Mouse (Mus musculus) cerebellum, adult 2 months (tissue): Measurements from ENCODE around the gene Fermt1. TPM values are rescaled to one million over a fixed set of nuclear protein-coding genes. Genes with fewer than 3 reads are reported as not detected.

Experiments used
- DNase-seq, 2 experiments: peaks; one replicate each; pipeline ENCODE4 v3.0.0; 2021
- H3K27ac ChIP-seq: fragments of 200-500 bp; 2 replicates; pipeline ENCODE4 v1.5.1; 2012; ENCODE audit warnings: low read length, control low read depth, inconsistent platforms; ENCODE audit not compliant: insufficient read depth
- H3K27me3 ChIP-seq: fragments of 200-500 bp; 2 replicates; pipeline ENCODE4 v1.6.1; 2012; ENCODE audit warnings: inconsistent platforms, mild to moderate bottlenecking, low read length, moderate library complexity; ENCODE audit not compliant: control insufficient read depth, insufficient read depth
- H3K4me1 ChIP-seq: fragments of 200-500 bp; 2 replicates; pipeline ENCODE4 v1.6.1; 2011; ENCODE audit warnings: low read length; ENCODE audit not compliant: control insufficient read depth, insufficient read depth
- H3K4me3 ChIP-seq: fragments of 200-500 bp; replicated peaks from 2 replicates; pipeline ENCODE3; 2011; ENCODE audit warnings: mild to moderate bottlenecking, low read depth, low read length, control low read depth; ENCODE audit not compliant: insufficient read depth
- CTCF ChIP-seq: fragments of 200-500 bp; IDR thresholded peaks from 2 replicates; pipeline ENCODE4 v1.5.1; 2011; ENCODE audit warnings: low read depth, mild to moderate bottlenecking, control low read depth, low read length, moderate library complexity, borderline replicate concordance; ENCODE audit not compliant: insufficient read depth
- POLR2A ChIP-seq: fragments of 200-500 bp; IDR thresholded peaks from 2 replicates; pipeline ENCODE4 v1.6.1; 2011; ENCODE audit warnings: low read length, control low read depth, borderline replicate concordance; ENCODE audit not compliant: insufficient read depth
- WGBS: fragments of 180-500 bp; shearing (Covaris S2); methylation state at CpG from one replicate; pipeline ENCODE4 v1.1.7; 2018; 5-methylcytosine and 5-hydroxymethylcytosine counted together
- polyA plus RNA-seq: library from polyadenylated mRNA; depleted of rRNA; stranded (reverse); fragments of >200 nt; gene quantifications from 2 replicates; pipeline ENCODE4 v1.2.3, GENCODE M21; 2012

The Fermt1 gene
- polyA plus RNA-seq, 1 experiment: not detected

- Histone ChIP-seq H3K27me3 (no peaks in the 10 kb centered on the region; the same call in 1 of the 2 replicates), H3K27ac (no peak overlapping the region), H3K4me1 (no peaks in the 10 kb centered on the region), H3K4me3 (no peak overlapping the region)
- peak; percentile 25 to 43 for DNase-seq
- TF ChIP-seq POLR2A: no peak
- TF ChIP-seq CTCF: peak; percentile 29; the same call in 1 of the 2 replicates
- WGBS: 28% methylated on average over 8 of the region's 8 CpGs
Observed at GRCm38 (mm10) chr2:132906763-132907162, 38.9 kb downstream of the Fermt1 start.

DNA sequence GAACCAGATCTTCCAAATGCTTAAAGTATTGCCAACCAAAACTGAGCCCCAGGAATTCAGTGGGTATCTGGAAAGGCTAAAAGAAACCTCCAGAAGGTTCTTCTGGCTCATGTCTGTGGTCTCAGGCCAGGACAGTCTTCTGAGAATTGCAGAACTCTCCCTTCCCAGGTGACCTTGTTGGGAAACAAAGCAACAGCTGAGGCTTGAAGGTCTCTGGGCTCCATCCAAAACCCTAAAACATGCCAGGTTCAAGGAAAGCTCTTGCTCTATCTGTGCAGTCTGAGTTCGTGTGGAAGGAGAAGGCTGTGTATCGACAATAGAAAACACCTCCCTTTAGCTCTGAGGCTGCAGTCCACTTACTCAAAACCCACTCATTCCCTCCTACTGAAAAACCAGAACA, 40.7 kb downstream of the Fermt1 start:
- H3K27me3 ChIP-seq: no peaks in the 10 kb centered on the region; the same call in 1 of the 2 replicates
- no peak for DNase-seq
- TF ChIP-seq POLR2A (no peak), CTCF (no peak)
- H3K4me1 ChIP-seq: no peaks in the 10 kb centered on the region
- no peak overlapping the region for H3K4me3 ChIP-seq
- WGBS: 48% methylated on average over 2 of the region's 2 CpGs
- H3K27ac ChIP-seq: no peak overlapping the region

- 37% methylated on average over 3 of the region's 3 CpGs for WGBS
- TF ChIP-seq CTCF (peak; percentile 55; the same call in 1 of the 2 replicates), POLR2A (no peak)
Observed at GRCm38 (mm10) chr2:132903498-132903897, 42.2 kb downstream of the Fermt1 start.

DNA sequence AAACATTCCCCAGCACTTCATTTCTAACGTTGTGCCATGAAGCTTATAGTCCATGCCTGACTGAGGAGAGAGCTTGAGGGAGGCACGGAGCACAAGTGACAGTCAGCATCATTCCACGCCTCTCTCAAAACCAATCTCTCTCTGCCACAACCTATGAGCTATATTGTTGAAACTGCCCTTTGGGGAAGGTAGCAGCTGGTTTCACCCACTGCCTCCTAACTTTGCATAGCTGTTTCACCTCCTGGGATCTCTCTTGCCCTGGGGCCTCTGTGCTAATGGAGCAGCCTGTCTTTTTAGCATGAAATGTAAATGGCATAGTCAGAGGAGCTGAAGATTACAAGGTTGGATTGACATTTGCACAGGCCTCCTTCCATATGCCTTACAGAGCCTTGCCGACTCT, 43.6 kb downstream of the Fermt1 start:
- no peak for DNase-seq
- no peak for TF ChIP-seq CTCF
- no peak for TF ChIP-seq POLR2A
- H3K4me3 ChIP-seq: no peak overlapping the region
- no peaks in the 10 kb centered on the region for H3K27me3 ChIP-seq
- WGBS: 75% methylated on average over 4 of the region's 4 CpGs
- no peak overlapping the region for H3K27ac ChIP-seq
- H3K4me1 ChIP-seq: no peaks in the 10 kb centered on the region

More at GRCm38 (mm10) chr2:132903498-132903897, 42.2 kb downstream of the Fermt1 start:
- peak; percentile 42 to 55 for DNase-seq
- Histone ChIP-seq H3K27me3 (no peaks in the 10 kb centered on the region; the same call in 1 of the 2 replicates), H3K4me3 (no peak overlapping the region), H3K4me1 (no peaks in the 10 kb centered on the region), H3K27ac (no peak overlapping the region)

- Histone ChIP-seq H3K27ac (no peak overlapping the region), H3K27me3 (no peaks in the 10 kb centered on the region), H3K4me3 (no peak overlapping the region), H3K4me1 (no peaks in the 10 kb centered on the region)
- no peak for DNase-seq
- WGBS: 37% methylated on average over 4 of the region's 4 CpGs
- TF ChIP-seq POLR2A: no peak
- no peak for TF ChIP-seq CTCF
Observed at GRCm38 (mm10) chr2:132901636-132902035, 44.1 kb downstream of the Fermt1 start.

GRCm38 (mm10) chr2:132900596-132900995, 45.1 kb downstream of the Fermt1 start:
- Histone ChIP-seq H3K4me3 (no peak overlapping the region), H3K27ac (no peak overlapping the region), H3K4me1 (no peaks in the 10 kb centered on the region), H3K27me3 (no peaks in the 10 kb centered on the region)
- no peak for TF ChIP-seq CTCF
- TF ChIP-seq POLR2A: no peak
- no peak for DNase-seq
- WGBS: 72% methylated on average over 1 of the region's 1 CpGs

- TF ChIP-seq POLR2A: no peak
- TF ChIP-seq CTCF: no peak
- H3K4me3 ChIP-seq: no peak overlapping the region
- no peaks in the 10 kb centered on the region for H3K27me3 ChIP-seq
- no peaks in the 10 kb centered on the region for H3K4me1 ChIP-seq
- no peak overlapping the region for H3K27ac ChIP-seq
- DNase-seq: no peak
- WGBS: 56% methylated on average over 1 of the region's 1 CpGs
Observed at GRCm38 (mm10) chr2:132898211-132898610, 47.5 kb downstream of the Fermt1 start.

GRCm38 (mm10) chr2:132893826-132894225, 51.9 kb downstream of the Fermt1 start:
- Histone ChIP-seq H3K27me3 (no peaks in the 10 kb centered on the region), H3K27ac (no peak overlapping the region), H3K4me1 (no peaks in the 10 kb centered on the region), H3K4me3 (no peak overlapping the region)
- 11% methylated on average over 5 of the region's 5 CpGs for WGBS
- no peak for DNase-seq
- no peak for TF ChIP-seq POLR2A
- no peak for TF ChIP-seq CTCF
